Comparison of ENCODE assay signal across 12 mouse cellular contexts in genomic region chr12:79141384-79141783, GRCm38 (mm10). TPM values are rescaled to one million over a fixed set of nuclear protein-coding genes. Genes with fewer than 3 reads are reported as not detected.
"Had no signal": no experiment of that assay in that cellular context is flagged by ENCODE, and none has a peak within 500 bp of the region (broad histone marks: within the 10 kb centered on the region; RNA-seq: fewer than 3 reads in every experiment).

No protein-coding gene starts in this region.

- DNase-seq: kidney, adult 11 months; kidney, postnatal 14 days; layer of hippocampus, adult 9-11 months; layer of hippocampus, postnatal 36 days; lung, embryonic 14.5 days; lung, postnatal 10 days; lung, postnatal 4 days; right cerebral cortex, postnatal 4 days; thymus, adult 2 months; thymus, postnatal 25 days had no signal

- ATAC-seq: midbrain, embryonic 16.5 days had no signal

RNA-seq across cellular contexts. Expression of gene Arg2, which starts 10.8 kb away (rescaled TPM):
- total RNA-seq: megakaryocyte-erythroid progenitor cell, adult 5-6 weeks had no signal
